Mouse (Mus musculus) liver, embryonic 14.5 days (tissue): ENCODE data around the gene Adat3. TPM values are rescaled to one million over a fixed set of nuclear protein-coding genes. Genes with fewer than 3 reads are reported as not detected.

Experiments
- ATAC-seq: fragments of 200-750 bp; cut with Nextera tagmentation; 2 replicates; pipeline ENCODE4 v1.8.0; 2017; ENCODE audit warnings: moderate number of reproducible peaks, mild to moderate bottlenecking, moderate library complexity; ENCODE audit not compliant: insufficient read depth
- DNase-seq, 3 experiments: peaks; one replicate each; pipeline ENCODE4 v3.0.0-alpha.2; 2012 to 2013; ENCODE audit warnings: low read depth in 3 of 3, low spot score in 3 of 3
- H3K27ac ChIP-seq: fragments of 300-500 bp; sonication (generic); 2 replicates; pipeline ENCODE4 v1.5.1; 2014; ENCODE audit warnings: moderate library complexity, mild to moderate bottlenecking, control low read depth, inconsistent platforms
- H3K27me3 ChIP-seq: fragments of 300-500 bp; sonication (generic); 2 replicates; pipeline ENCODE4 v1.6.1; 2014; ENCODE audit warnings: mild to moderate bottlenecking, low read length, moderate library complexity; ENCODE audit not compliant: control insufficient read depth, insufficient read depth
- H3K36me3 ChIP-seq: fragments of 300-500 bp; sonication (generic); replicated peaks from 2 replicates; pipeline ENCODE4 v1.6.1; 2014; ENCODE audit warnings: low read depth; ENCODE audit not compliant: control insufficient read depth, insufficient read depth
- H3K4me1 ChIP-seq, 2 experiments: fragments of 200-500 bp in 1 of 2; fragments of 300-500 bp in 1 of 2; sonication (generic) in 1 of 2; replicated peaks; 2 replicates each; pipeline ENCODE4 v1.6.1; 2012 to 2014; ENCODE audit warnings: antibody characterized with exemption in 1 of 2, inconsistent platforms in 1 of 2, low read length in 1 of 2; ENCODE audit not compliant: control insufficient read depth in 2 of 2, insufficient read depth in 2 of 2
- H3K4me2 ChIP-seq: fragments of 300-500 bp; sonication (generic); 2 replicates; pipeline ENCODE4 v1.6.1; 2014; ENCODE audit warnings: low read depth, mild to moderate bottlenecking, control low read depth, moderate library complexity
- H3K4me3 ChIP-seq, 2 experiments: fragments of 200-500 bp in 1 of 2; fragments of 300-500 bp in 1 of 2; sonication (generic) in 1 of 2; 2 replicates each; pipeline ENCODE4 v1.5.1; 2012 to 2014; ENCODE audit warnings: low read depth in 2 of 2, low read length in 2 of 2, mild to moderate bottlenecking in 2 of 2, control low read depth in 1 of 2, inconsistent platforms in 1 of 2, moderate library complexity in 1 of 2; ENCODE audit not compliant: insufficient read depth in 1 of 2
- H3K9ac ChIP-seq: fragments of 300-500 bp; sonication (generic); replicated peaks from 2 replicates; pipeline ENCODE4 v1.6.1; 2014; ENCODE audit warnings: mild to moderate bottlenecking, control low read depth, moderate library complexity
- H3K9me3 ChIP-seq: fragments of 300-500 bp; sonication (generic); 2 replicates; pipeline ENCODE4 v1.6.1; 2016; ENCODE audit warnings: low read length, mixed read lengths; ENCODE audit not compliant: control insufficient read depth
- CTCF ChIP-seq: IDR thresholded peaks from 2 replicates; pipeline ENCODE4 v1.5.1; 2016; ENCODE audit warnings: antibody characterized with exemption, low read depth, control low read depth
- EP300 ChIP-seq: IDR thresholded peaks from 2 replicates; pipeline ENCODE4 v1.6.1; 2016; ENCODE audit warnings: antibody characterized with exemption, low read depth
- WGBS: fragments of 180-500 bp; shearing (Covaris S2); extraction: QIAGEN DNeasy Blood & Tissue Kit; methylation state at CpG from one replicate; pipeline ENCODE4 v1.1.7; 2014; ENCODE audit not compliant: insufficient replicate concordance; 5-methylcytosine and 5-hydroxymethylcytosine counted together
- polyA plus RNA-seq, 2 experiments: library from polyadenylated mRNA; depleted of rRNA in 1 of 2; stranded (reverse) in 1 of 2; unstranded in 1 of 2; fragments of >200 nt; fragmentation: Nextera tagmentation in 1 of 2; extraction: Ambion mirVana in 1 of 2; gene quantifications; 2 replicates each; pipeline versions ENCODE4 v1.2.1 to v1.2.3; 2012 to 2014

Adat3 gene
- polyA plus RNA-seq, 2 experiments = 4.9 to 6.3 TPM

DNA sequence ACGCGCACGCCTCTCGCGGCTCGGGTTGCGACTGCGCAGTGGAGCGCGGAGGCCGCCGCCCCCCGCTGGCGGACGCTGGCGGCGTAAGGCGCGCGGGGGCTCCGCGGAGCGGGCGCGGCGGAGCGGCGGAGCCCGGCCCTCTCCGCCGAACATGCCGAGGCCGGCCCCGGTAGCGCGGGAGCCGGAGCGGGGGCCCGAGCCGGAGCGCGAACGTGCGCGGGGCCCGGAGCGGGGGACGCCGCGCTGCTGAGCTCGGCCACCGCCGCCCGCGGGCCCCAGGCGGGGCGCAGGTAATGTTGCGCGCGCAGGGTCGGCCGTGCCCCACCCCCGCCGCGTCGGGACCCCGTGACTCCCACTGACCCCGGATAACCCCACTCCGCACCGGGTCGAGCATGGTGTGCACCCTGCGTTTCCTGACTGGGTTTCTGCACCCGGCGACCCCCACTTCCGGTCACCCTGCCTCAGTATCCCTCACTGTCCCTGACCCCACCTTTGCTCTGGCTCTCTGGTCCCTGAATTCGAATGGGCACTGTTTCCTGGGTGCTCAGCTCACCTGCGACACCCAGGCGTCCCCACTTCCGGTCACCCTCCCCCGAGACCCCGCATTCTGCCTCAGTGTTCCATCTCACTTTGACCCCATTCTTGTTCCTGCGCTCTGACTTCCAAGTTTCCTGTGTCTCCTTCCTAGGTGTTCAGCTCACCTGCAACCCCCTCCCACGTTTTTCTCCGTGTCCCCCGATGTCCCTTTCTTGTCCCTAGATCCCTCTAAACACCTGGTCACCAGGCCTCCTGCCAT lies 20.2 kb downstream of the Adat3 start, which contains the start of gene Csnk1g2:
Gene Csnk1g2, plus strand, starts transcription at position 178 of the 796 bp plus-strand sequence.
- Histone ChIP-seq H3K27ac (peak within 1 kb of the TSS; percentile 91), H3K9me3 (no peaks in the 10 kb centered on the region), H3K4me2 (peak within 1 kb of the TSS; percentile 96), H3K4me3 (peak within 1 kb of the TSS; percentile 86 to 87), H3K4me1 (peaks cover 3 to 26% of the 10 kb centered on the region in 2 experiments; a peak in 3 of 4 replicates), H3K9ac (peak within 1 kb of the TSS; percentile 89), H3K27me3 (no peaks in the 10 kb centered on the region), H3K36me3 (no peaks in the 10 kb centered on the region)
- under 1% methylated on average over 83 of the region's 85 CpGs for WGBS
- TF ChIP-seq CTCF = no peak; the same call in 1 of the 2 replicates
- no peak for TF ChIP-seq EP300
- ATAC-seq = peak; percentile 29
- DNase-seq = no peak

DNA sequence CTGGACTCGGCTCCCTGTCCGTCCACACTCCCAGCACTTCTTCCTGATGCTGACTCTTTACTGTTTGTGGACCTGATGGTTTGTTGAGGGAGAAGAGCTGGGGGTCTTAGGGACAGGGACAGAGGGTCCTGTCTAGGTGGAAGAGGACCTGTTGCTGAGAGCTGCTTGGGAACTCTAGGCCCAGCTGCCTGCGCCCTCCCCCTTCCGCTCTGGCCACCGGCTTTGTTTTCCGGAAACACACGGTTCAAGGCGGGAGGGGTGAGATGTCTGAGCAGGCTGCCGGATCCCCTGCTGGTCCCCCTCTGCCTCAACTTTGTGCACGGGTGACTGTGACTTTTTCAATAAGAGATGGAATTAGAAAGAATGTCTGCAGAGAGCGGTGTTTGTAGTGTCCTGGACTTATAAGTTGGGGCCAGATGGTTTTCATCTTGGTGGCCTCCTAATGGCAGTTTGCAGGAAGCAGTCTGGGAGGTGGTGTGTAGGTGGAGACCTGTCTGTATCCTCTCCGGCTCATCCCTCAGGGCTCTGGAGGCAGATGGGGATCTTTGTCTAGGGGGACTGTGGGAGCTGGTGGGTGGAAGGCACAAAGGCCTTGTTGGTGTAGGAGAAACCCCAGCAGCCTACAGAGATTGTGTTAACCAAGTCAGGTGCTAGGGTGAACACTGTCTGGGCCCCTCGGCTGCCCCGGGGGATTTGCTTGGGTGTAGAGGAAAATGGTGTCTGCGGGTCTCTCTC lies 20.9 kb downstream of the Adat3 start:
- no peak for ATAC-seq
- peaks cover 3 to 26% of the 10 kb centered on the region in 2 experiments; a peak in 3 of 4 replicates for H3K4me1 ChIP-seq
- 13% methylated on average over 15 of the region's 15 CpGs for WGBS

DNA sequence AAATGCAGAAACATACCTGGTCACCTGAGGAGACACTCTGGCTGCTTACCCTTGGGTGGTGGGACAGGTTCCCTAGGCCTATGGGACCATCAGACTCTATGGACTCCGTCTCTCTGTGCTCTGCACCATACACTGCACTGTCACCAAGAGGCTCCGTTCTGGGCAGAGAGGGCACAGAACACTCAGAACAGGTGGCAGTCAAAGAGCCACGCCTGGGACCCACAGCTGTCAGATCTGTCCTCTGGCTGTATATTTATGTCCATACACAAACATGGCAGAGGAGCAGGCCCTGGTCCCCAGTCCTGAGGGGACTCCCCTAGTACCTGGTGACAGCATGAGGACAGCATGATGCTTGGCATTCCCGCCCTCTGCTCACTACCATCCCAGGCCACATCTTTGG lies 23.1 kb downstream of the Adat3 start:
- Histone ChIP-seq H3K27me3 (no peaks in the 10 kb centered on the region), H3K4me1 (peaks cover 3 to 17% of the 10 kb centered on the region in 2 experiments; a peak in 2 of 4 replicates), H3K4me2 (no peak overlapping the region), H3K4me3 (no peak overlapping the region), H3K27ac (no peak overlapping the region), H3K36me3 (no peaks in the 10 kb centered on the region), H3K9me3 (no peaks in the 10 kb centered on the region), H3K9ac (no peak overlapping the region)
- TF ChIP-seq EP300 (no peak), CTCF (no peak)
- ATAC-seq (no peak), DNase-seq (no peak)
- WGBS = 77% methylated on average over 4 of the region's 4 CpGs

More for the DNA sequence above, 20.9 kb downstream of the Adat3 start:
- TF ChIP-seq EP300 (no peak), CTCF (no peak)
- peak overlapping the region; percentile 96 for H3K4me2 ChIP-seq
- no peaks in the 10 kb centered on the region for H3K27me3 ChIP-seq
- H3K27ac ChIP-seq = peak overlapping the region; percentile 83
- no peaks in the 10 kb centered on the region for H3K36me3 ChIP-seq
- H3K9me3 ChIP-seq = no peaks in the 10 kb centered on the region
- peak overlapping the region; percentile 86 to 87 for H3K4me3 ChIP-seq
- DNase-seq = peak in 1 of 3 experiments; percentile 26
- peak overlapping the region; percentile 89 for H3K9ac ChIP-seq

DNA sequence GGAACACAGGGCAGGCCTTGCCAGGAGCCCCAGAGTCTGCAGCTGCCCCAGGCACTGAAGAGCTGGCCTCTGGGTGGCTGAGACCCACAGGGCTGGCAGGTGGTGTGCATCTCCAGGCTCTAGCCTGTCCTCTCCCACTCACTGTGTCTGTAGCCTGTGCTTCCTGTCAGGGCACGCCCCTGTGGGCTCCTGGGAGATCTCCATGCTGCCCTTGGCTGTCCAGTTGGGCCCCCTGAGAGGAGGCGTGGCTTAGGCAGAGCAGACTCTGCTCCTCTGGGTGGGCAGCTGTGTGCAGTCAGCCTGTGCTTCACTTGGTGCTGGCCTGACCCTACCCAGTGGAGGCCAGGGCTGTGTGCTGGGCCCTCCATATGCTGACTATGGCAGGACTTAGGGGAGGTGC lies 25.0 kb downstream of the Adat3 start:
- H3K9ac ChIP-seq = no peak overlapping the region
- no peak overlapping the region for H3K27ac ChIP-seq
- WGBS = 30% methylated on average over 2 of the region's 2 CpGs
- TF ChIP-seq CTCF (no peak), EP300 (no peak)
- no peaks in the 10 kb centered on the region for H3K27me3 ChIP-seq
- ATAC-seq (no peak), DNase-seq (no peak)
- no peak overlapping the region for H3K4me3 ChIP-seq
- no peaks in the 10 kb centered on the region for H3K36me3 ChIP-seq
- no peak overlapping the region for H3K4me2 ChIP-seq
- no peaks in the 10 kb centered on the region for H3K9me3 ChIP-seq
- peaks cover 0 to 10% of the 10 kb centered on the region in 2 experiments; a peak in 2 of 4 replicates for H3K4me1 ChIP-seq

DNA sequence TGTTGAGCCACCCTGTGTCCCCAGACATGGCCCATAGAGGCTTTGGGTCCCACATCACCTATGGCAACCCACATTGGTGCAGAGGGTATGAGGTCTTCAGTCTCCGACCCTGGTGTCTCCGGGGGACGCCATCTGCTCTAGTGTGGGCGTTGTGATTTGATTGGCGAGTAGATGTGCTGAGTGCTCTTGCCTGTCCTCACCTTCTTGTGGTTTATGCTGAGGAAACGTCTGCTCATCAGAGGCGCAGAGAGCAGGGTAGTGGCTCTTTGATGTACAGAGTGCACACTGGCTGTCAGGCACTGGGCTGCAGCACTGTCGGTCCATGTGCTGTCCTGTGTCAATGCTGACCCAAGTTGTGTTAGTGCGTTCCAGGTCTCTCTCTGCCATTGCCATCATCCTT lies 26.2 kb downstream of the Adat3 start:
- no peak for DNase-seq
- no peaks in the 10 kb centered on the region for H3K27me3 ChIP-seq
- peaks cover 0 to 10% of the 10 kb centered on the region in 2 experiments; a peak in 1 of 4 replicates for H3K4me1 ChIP-seq
- TF ChIP-seq CTCF (no peak), EP300 (no peak)
- H3K9ac ChIP-seq = no peak overlapping the region
- ATAC-seq = no peak
- no peak overlapping the region for H3K27ac ChIP-seq
- H3K4me2 ChIP-seq = no peak overlapping the region
- 59% methylated on average over 9 of the region's 9 CpGs for WGBS
- no peaks in the 10 kb centered on the region; the same call in 1 of the 2 replicates for H3K36me3 ChIP-seq
- H3K4me3 ChIP-seq = no peak overlapping the region
- no peaks in the 10 kb centered on the region for H3K9me3 ChIP-seq
